Mouse (Mus musculus) left cerebral cortex, adult 2 months (tissue): ENCODE results near the gene Srsf5. TPM values are rescaled to one million over a fixed set of nuclear protein-coding genes. Genes with fewer than 3 reads are reported as not detected.

ENCODE experiments used
- DNase-seq, 2 experiments: peaks; one replicate each; pipeline ENCODE4 v3.0.0; 2021 to 2022; ENCODE audit warnings: low spot score in 2 of 2, mixed read lengths in 1 of 2; ENCODE audit errors: extremely low spot score in 1 of 2
- H3K27ac ChIP-seq: fragments of 200-600 bp; 2 replicates; pipeline ENCODE4 v1.8.1; 2022
- H3K4me3 ChIP-seq: fragments of 200-600 bp; 2 replicates; pipeline ENCODE4 v1.8.1; 2022
- CTCF ChIP-seq: fragments of 200-600 bp; IDR thresholded peaks from 2 replicates; pipeline ENCODE4 v1.8.1; 2022; ENCODE audit warnings: antibody characterized with exemption, mild to moderate bottlenecking, moderate library complexity
- intact Hi-C: fragments of 180-260 bp; cut with DNase I; formaldehyde crosslinking; loops from one replicate; pipeline ENCODE4 v1.15.1; 2025
- total RNA-seq, 2 experiments: library from RNA; stranded (reverse); gene quantifications; 2 replicates each; pipeline ENCODE4 v1.2.3; 2021

The Srsf5 gene
- total RNA-seq, 2 experiments from 2014 or later: 355 to 360 TPM

GRCm38 (mm10) chr12:80983695-80984094 is 38.4 kb downstream of the Srsf5 start:
- no peak overlapping the region for H3K4me3 ChIP-seq
- intact Hi-C loops: loop anchor here (5.0 to 10.0 kb wide), 3 partner anchors 591 to 804 kb away; no protein-coding TSS in a partner anchor

DNA sequence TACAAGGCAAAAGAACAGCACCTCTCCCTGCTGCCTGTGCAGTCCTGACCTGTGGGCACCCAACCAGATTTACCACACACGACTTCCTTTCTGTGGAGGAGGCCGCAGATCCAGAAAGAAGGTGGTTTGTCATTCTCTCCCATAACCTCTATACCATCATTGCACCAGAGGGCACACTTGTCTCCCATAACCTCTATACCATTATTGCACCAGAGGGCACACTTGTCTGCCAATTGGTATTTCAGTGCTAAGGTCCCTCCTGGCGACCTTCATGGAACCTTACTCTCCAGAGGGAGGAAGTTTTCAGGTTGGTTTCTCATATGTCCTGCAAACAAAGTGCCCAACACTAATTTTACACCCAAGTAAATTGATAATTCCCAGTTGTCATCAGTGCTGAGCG is 41.3 kb downstream of the Srsf5 start:
- no peak overlapping the region for H3K4me3 ChIP-seq
- no peak for TF ChIP-seq CTCF
- H3K27ac ChIP-seq: no peak overlapping the region
- intact Hi-C loops: loop anchor here (10.0 kb wide), 1 partner anchor 588 kb away; no protein-coding TSS in a partner anchor
- DNase-seq: no peak

More at GRCm38 (mm10) chr12:80983695-80984094, 38.4 kb downstream of the Srsf5 start:
- DNase-seq: no peak
- H3K27ac ChIP-seq: no peak overlapping the region
- no peak for TF ChIP-seq CTCF

DNA sequence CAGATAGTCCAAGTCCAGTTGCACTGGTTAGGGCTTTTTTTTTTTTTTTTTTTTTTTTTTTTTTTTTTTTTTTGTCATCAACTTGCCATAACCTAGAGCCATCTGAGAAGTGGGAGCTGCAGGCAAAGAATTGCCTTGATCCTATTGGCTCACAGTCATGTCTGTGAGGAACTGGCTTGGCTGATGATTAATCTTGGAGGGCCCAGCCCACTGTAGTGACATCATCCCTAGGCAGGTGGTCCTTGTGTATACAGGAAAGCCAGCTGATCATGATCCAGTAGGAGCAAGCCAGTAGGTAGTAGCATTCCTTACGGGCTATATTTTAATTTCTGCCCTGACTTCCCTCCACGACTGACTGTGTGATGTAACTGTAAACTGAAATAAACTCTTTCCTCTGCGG is 43.0 kb downstream of the Srsf5 start:
- no peak for TF ChIP-seq CTCF
- intact Hi-C loops: loop anchor here (10.0 kb wide), 1 partner anchor 587 kb away; no protein-coding TSS in a partner anchor
- H3K27ac ChIP-seq: no peak overlapping the region
- no peak overlapping the region for H3K4me3 ChIP-seq
- no peak for DNase-seq

GRCm38 (mm10) chr12:80990901-80991445 is 45.7 kb downstream of the Srsf5 start:
- TF ChIP-seq CTCF: no peak
- Histone ChIP-seq H3K27ac (no peak overlapping the region), H3K4me3 (no peak overlapping the region)
- intact Hi-C loops: no loop called here
- DNase-seq: no peak

- no peak overlapping the region for H3K4me3 ChIP-seq
- no peak overlapping the region for H3K27ac ChIP-seq
- intact Hi-C loops: no loop called here
- DNase-seq: no peak
- TF ChIP-seq CTCF: no peak
These were observed 46.5 kb downstream of the Srsf5 start for GRCm38 (mm10) chr12:80991806-80992205.

DNA sequence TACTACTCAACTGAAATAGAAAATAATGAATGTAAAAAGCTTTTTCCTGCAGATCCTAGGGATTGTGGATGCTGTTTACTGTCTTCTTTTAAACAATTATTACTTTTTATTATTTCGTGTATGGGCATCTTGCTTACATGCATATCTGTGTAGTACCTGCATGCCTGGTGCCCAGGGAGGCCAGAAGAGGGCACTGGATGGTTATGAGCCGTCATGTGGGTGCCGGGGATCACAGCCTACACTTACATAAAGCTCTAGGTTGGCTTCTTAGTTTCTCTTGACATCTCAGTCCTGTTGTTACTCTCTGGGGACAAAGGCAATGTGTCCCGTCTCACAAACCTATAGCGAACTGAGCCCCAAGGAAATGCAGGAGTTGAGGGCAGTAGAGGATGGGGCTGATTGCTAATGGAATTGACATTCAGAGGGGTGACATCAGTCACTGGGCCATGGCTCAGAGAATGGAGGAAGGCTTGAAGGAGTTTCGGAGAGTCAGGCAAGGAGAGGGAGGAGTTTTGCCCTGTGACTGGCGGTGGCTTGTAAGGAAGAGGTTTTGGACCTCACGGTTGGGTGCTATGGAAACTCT is 47.3 kb downstream of the Srsf5 start:
- Histone ChIP-seq H3K27ac (no peak overlapping the region), H3K4me3 (no peak overlapping the region)
- peak; percentile 14; the same call in 1 of the 2 replicates for TF ChIP-seq CTCF
- no peak for DNase-seq
- intact Hi-C loops: no loop called here

DNA sequence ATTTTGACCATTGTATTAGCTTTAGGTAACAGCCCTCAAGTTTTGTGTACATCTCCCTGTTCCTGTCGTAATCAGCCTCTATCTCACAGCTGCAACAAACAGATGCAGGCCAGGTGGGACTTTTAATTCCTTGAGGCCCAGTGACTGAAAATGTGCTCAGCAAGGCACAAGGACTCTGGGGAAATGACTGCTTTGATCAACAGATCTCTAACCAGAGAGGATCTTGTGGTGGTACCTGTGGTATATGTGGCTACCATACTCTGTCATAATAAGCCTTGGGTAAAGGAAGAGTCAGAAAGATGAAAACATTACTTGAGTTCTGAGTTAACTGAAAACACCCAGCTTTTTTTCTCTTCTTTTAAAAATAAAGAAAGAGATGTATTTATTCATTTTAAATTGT is 48.5 kb downstream of the Srsf5 start:
- TF ChIP-seq CTCF: no peak
- DNase-seq: no peak
- no peak overlapping the region for H3K4me3 ChIP-seq
- H3K27ac ChIP-seq: no peak overlapping the region
- intact Hi-C loops: no loop called here

DNA sequence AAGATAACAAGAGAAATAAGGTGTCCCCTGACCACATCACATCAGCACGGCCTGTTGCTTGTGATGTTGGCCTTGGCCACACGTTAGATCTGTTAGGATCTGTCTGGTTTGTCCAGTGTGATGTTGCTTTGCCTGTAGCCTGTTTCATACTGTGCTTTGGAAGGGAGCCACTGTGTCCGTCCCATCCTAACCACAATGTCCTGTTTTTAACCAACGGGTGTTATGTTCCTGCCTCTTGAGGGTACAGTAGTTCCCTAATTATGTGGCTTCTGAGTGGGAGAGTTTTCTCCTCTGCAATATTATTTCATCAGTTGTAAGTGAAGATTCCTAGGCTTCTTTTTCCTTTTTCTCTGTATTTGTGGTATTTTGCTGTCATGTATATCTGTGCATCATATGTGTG is 50.0 kb downstream of the Srsf5 start:
- no peak overlapping the region for H3K4me3 ChIP-seq
- intact Hi-C loops: no loop called here
- H3K27ac ChIP-seq: no peak overlapping the region
- no peak for TF ChIP-seq CTCF
- no peak for DNase-seq

- DNase-seq: no peak
- no peak overlapping the region for H3K4me3 ChIP-seq
- TF ChIP-seq CTCF: no peak
- no peak overlapping the region for H3K27ac ChIP-seq
- intact Hi-C loops: no loop called here
These were observed 52.3 kb downstream of the Srsf5 start for GRCm38 (mm10) chr12:80997652-80998051.

DNA sequence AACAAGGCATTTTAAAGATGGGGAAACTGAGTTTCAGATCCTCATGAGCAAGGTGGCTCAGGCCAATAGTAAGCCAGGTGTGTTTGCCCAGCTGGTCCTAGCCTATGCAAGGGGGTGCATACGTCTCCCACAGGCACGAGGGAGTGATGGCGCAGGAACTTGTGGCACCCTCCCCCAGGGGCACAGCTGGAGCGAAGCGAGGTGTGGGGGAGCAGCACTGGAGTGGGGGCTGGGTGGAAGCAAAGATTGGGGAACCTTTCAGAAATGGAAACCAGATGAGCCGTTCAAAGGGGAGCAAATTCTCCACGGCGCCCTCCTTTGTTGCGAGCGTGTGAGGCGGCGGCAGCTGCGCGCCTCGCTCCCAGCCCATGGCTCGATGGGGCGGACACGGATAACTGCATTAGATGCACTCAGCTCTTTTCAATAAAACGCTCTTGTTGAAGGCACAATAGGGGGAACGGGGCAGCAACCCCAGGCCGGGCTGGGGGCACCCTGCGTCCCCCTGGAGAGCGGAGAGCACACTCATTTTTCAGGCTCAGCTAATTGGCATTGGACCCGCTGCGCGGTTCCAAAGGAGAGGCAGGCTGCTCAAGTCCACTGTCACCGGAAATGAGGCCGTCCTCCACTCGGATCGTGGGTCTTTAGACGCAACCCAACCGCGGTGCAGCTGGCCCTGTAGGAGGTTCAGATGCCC is 53.4 kb downstream of the Srsf5 start:
- intact Hi-C loops: no loop called here
- H3K27ac ChIP-seq: no peak overlapping the region
- no peak overlapping the region for H3K4me3 ChIP-seq
- TF ChIP-seq CTCF: no peak
- DNase-seq: no peak

Other genes starting within 250 kb of the Srsf5 start
- gene Ccdc177, start 184.8 kb upstream of the Srsf5 start, total RNA-seq: 10 to 100 TPM; 11.6 to 15.3 TPM
- 10 to 100 TPM; 37.0 TPM for gene Susd6, start 155.0 kb upstream of the Srsf5 start, total RNA-seq
- not detected for gene Slc10a1, start 23.2 kb downstream of the Srsf5 start, total RNA-seq
- 1 to 10 TPM; 8.8 to 9.6 TPM for gene Smoc1, start 81.3 kb downstream of the Srsf5 start, total RNA-seq